Mouse (Mus musculus): ENCODE measurements around the gene Aldh2.
"Not testable (repeated sequence)": the region's sequence is repeated elsewhere in the genome, so short reads cannot be mapped to it uniquely, and the experiment has no call there.

- TF ChIP-seq POLR2A (IDR thresholded peaks at IDR 0.05; ENCODE audit: extremely low read depth, insufficient read depth, low read length); CTCF (IDR thresholded peaks at IDR 0.05; ENCODE audit: low read depth, low read length): not testable (repeated sequence)
Measured at GRCm38 (mm10) chr5:121631106-121631647, 37.6 kb upstream of the Aldh2 start.
